ENCODE assay signal across 16 mouse cellular contexts in genomic region chr17:15968331-15968730, GRCm38 (mm10).
"Had no signal": no experiment of that assay in that cellular context is flagged by ENCODE, and none has a peak within 500 bp of the region (broad histone marks: within the 10 kb centered on the region; RNA-seq: fewer than 3 reads in every experiment).

No protein-coding gene starts in this region.

- H3K4me1 ChIP-seq: liver, embryonic 13.5 days; liver, embryonic 15.5 days; megakaryocyte, embryonic 14.5 days; midbrain, embryonic 13.5 days; midbrain, embryonic 15.5 days; neural tube, embryonic 12.5 days had no signal

- H3K9me3 ChIP-seq: liver, embryonic 13.5 days; liver, embryonic 15.5 days; lung, embryonic 15.5 days; megakaryocyte, embryonic 14.5 days; midbrain, embryonic 13.5 days; midbrain, embryonic 15.5 days; neural tube, embryonic 12.5 days had no signal

- H3K9ac ChIP-seq: liver, embryonic 13.5 days; liver, embryonic 15.5 days; liver, postnatal 0 days; lung, embryonic 15.5 days; midbrain, embryonic 13.5 days; midbrain, embryonic 15.5 days; neural tube, embryonic 12.5 days had no signal

- H3K4me3 ChIP-seq: liver, embryonic 13.5 days; liver, embryonic 15.5 days; lung, embryonic 15.5 days; megakaryocyte, embryonic 14.5 days; midbrain, embryonic 13.5 days; midbrain, embryonic 15.5 days; neural tube, embryonic 12.5 days had no signal

- H3K36me3 ChIP-seq: liver, embryonic 13.5 days; liver, embryonic 15.5 days; lung, embryonic 15.5 days; midbrain, embryonic 13.5 days; midbrain, embryonic 15.5 days; neural tube, embryonic 12.5 days had no signal

- H3K27me3 ChIP-seq: liver, embryonic 13.5 days; liver, embryonic 15.5 days; lung, embryonic 15.5 days; megakaryocyte, embryonic 14.5 days; midbrain, embryonic 13.5 days; midbrain, embryonic 15.5 days; neural tube, embryonic 12.5 days had no signal

- H3K4me2 ChIP-seq: liver, embryonic 13.5 days; liver, embryonic 15.5 days; lung, embryonic 15.5 days; midbrain, embryonic 13.5 days; midbrain, embryonic 15.5 days; neural tube, embryonic 12.5 days had no signal

- H3K27ac ChIP-seq: liver, embryonic 13.5 days; liver, embryonic 15.5 days; lung, embryonic 15.5 days; macrophage; midbrain, embryonic 13.5 days; midbrain, embryonic 15.5 days; neural tube, embryonic 12.5 days had no signal

- DNase-seq: liver, embryonic 13.5 days; liver, postnatal 0 days; lung, adult 2 months; lung, postnatal 14 days; right cerebral cortex, postnatal 14 days; spleen, adult 18-20 months; thymus, adult 18-20 months; thymus, postnatal 14 days; thymus, postnatal 36 days had no signal

- ATAC-seq: liver, postnatal 0 days; midbrain, embryonic 13.5 days; midbrain, embryonic 15.5 days had no signal
